In the genomic region with DNA sequence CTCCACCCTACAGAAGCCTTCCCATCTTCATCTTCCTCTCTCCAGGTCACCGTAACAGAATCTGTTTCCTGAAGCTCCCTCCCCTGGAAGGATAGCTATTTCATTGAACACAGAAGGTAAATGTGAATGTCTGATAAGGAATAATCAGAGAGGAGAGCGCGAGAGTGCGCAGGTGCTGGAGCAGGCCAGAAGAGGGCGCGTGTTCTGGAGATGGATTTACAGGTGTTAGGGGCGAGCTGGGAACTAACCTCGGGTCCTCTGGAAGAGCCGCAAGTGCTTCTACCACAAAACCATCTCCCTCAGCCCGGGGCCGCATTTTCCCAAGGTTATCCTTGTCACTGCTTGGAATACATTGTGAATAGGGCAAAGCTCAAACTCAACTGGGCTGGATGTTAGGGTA, we compare ENCODE assay signal across 25 mouse cellular contexts.
DNase-seq lines count a peak whose midpoint lies in the region; ATAC-seq and TF ChIP-seq lines count a peak whose summit lies in the region.
"Had no signal": no experiment of that assay in that cellular context is flagged by ENCODE, and none has a peak within 500 bp of the region (broad histone marks: within the 10 kb centered on the region; RNA-seq: fewer than 3 reads in every experiment).

No protein-coding gene starts in this region.

- no peak overlapping the region for H3K9ac ChIP-seq in lung, embryonic 14.5 days
- H3K9ac ChIP-seq: embryonic facial prominence, embryonic 12.5 days; forebrain, embryonic 13.5 days; hindbrain, embryonic 14.5 days; midbrain, embryonic 12.5 days; neural tube, embryonic 13.5 days had no signal

- intact Hi-C loops in gastrocnemius, adult 2 months (cut with DNase I) = no loop called here

- WGBS in lung, embryonic 14.5 days = 59% methylated on average over 11 of the region's 11 CpGs

- no peak for TF ChIP-seq CTCF in gastrocnemius, adult 2 months (IDR thresholded peaks at IDR 0.05)
- TF ChIP-seq CTCF in lung, embryonic 14.5 days (IDR thresholded peaks at IDR 0.05; ENCODE audit: low read depth) = peak; percentile 28; the same call in 1 of the 2 replicates

- no peaks in the 10 kb centered on the region for H3K4me1 ChIP-seq in lung, embryonic 14.5 days (ENCODE audit: insufficient read depth)

- H3K27ac ChIP-seq in gastrocnemius, adult 2 months = no peak overlapping the region
- H3K27ac ChIP-seq in lung, embryonic 14.5 days (ENCODE audit: low read depth) = no peak overlapping the region
- H3K27ac ChIP-seq: forebrain, embryonic 13.5 days; hindbrain, embryonic 14.5 days; midbrain, embryonic 12.5 days; neural tube, embryonic 13.5 days had no signal

- no peak for ATAC-seq in lung, embryonic 14.5 days (ENCODE audit: insufficient read depth)
- ATAC-seq: forebrain, embryonic 13.5 days had no signal

- H3K27me3 ChIP-seq in lung, embryonic 14.5 days (ENCODE audit: insufficient read depth, low read length) = peaks cover 11% of the 10 kb centered on the region; the same call in 1 of the 2 replicates

- no peak overlapping the region for H3K4me2 ChIP-seq in lung, embryonic 14.5 days
- H3K4me2 ChIP-seq: forebrain, embryonic 13.5 days; hindbrain, embryonic 14.5 days; neural tube, embryonic 13.5 days had no signal

- no peak overlapping the region for H3K4me3 ChIP-seq in gastrocnemius, adult 2 months
- no peak overlapping the region for H3K4me3 ChIP-seq in lung, embryonic 14.5 days (ENCODE audit: low read depth, low read length)
- H3K4me3 ChIP-seq: embryonic facial prominence, embryonic 12.5 days; forebrain, embryonic 13.5 days; midbrain, embryonic 12.5 days; neural tube, embryonic 13.5 days had no signal

- DNase-seq in gastrocnemius, adult 2 months = peak; percentile 3
- DNase-seq in gastrocnemius, adult 8-10 months (ENCODE audit: low spot score in 2 of 2) = no peak
- no peak for DNase-seq in lung, embryonic 14.5 days
- DNase-seq in lung, postnatal 4 days = no peak
- DNase-seq in WW6 (ENCODE audit: low read depth, low spot score) = peak; percentile 40
- no peak for DNase-seq in adrenal gland, postnatal 4 days (ENCODE audit: low spot score in 2 of 2)
- no peak for DNase-seq in thymus, postnatal 0 days (ENCODE audit: low spot score)
- DNase-seq: adrenal gland, postnatal 25 days; cerebellum, adult 11 months; cerebellum, adult 9-11 months; gastrocnemius, postnatal 10 days; heart, adult 11 months; heart, postnatal 36 days; kidney, adult 9 months; kidney, postnatal 14 days; left cerebral cortex, postnatal 4 days; liver; lung, postnatal 10 days; retina, postnatal 1 day; thymus, postnatal 36 days had no signal

- H3K9me3 ChIP-seq in lung, embryonic 14.5 days (ENCODE audit: low read depth, low read length) = no peaks in the 10 kb centered on the region
- H3K9me3 ChIP-seq: embryonic facial prominence, embryonic 12.5 days; forebrain, embryonic 13.5 days; midbrain, embryonic 12.5 days; neural tube, embryonic 13.5 days had no signal

- no peaks in the 10 kb centered on the region for H3K36me3 ChIP-seq in lung, embryonic 14.5 days (ENCODE audit: insufficient read depth)
- H3K36me3 ChIP-seq: embryonic facial prominence, embryonic 12.5 days; midbrain, embryonic 12.5 days; neural tube, embryonic 13.5 days had no signal

Comparison
In these comparisons a context has a peak if more than half of its experiments do, and no peak if none do; other contexts are left out.
1. DNase-seq: peak in gastrocnemius, adult 2 months (single experiment) and WW6 (single experiment); none in gastrocnemius, adult 8-10 months (0 of 2), lung, embryonic 14.5 days (single experiment), lung, postnatal 4 days (0 of 2), adrenal gland, postnatal 4 days (0 of 2) and thymus, postnatal 0 days (single experiment).